Mouse (Mus musculus): Measurements from ENCODE around the gene Ptpn9. TPM values are rescaled to one million over a fixed set of nuclear protein-coding genes. Genes with fewer than 3 reads are reported as not detected.
A peak's percentile ranks its signal among the peaks of the same experiment; 100 is the strongest.

The Ptpn9 gene
- polyA plus RNA-seq, 1 experiment from 2014 or later = 24.9 TPM

DNA sequence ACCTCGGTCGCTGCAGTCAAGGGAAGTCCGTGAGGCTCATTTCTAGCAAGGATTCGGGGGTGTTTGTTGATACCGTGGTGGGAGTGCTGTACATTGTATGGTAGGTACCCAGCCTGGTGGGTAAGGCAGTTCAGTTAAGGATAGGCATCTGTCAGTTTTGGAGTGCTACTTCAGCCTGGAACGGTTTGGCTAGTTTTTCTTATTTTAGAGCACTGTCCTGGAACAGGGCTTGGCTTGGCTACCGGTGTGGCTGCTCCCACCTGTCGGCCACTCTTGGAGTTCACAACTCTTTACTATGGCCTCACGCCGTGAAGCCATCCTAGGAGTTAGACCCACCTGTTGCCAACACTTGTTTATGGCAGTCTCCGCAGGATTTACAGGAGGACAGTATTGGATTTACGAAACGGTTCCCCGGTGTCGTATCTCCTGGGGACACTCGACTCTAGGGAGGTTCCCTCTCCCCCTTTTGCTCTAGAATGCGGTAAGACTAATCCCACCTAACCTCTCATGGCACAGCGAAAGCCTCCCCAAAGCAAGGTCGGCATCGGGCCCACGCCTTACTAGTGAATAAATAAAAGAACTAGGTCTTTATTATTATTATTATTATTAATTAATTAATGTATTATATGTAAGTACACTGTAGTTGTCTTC is 79.6 kb downstream of the Ptpn9 start:
- no peaks in the 10 kb centered on the region for H3K9me3 ChIP-seq (replicated peaks)

DNA sequence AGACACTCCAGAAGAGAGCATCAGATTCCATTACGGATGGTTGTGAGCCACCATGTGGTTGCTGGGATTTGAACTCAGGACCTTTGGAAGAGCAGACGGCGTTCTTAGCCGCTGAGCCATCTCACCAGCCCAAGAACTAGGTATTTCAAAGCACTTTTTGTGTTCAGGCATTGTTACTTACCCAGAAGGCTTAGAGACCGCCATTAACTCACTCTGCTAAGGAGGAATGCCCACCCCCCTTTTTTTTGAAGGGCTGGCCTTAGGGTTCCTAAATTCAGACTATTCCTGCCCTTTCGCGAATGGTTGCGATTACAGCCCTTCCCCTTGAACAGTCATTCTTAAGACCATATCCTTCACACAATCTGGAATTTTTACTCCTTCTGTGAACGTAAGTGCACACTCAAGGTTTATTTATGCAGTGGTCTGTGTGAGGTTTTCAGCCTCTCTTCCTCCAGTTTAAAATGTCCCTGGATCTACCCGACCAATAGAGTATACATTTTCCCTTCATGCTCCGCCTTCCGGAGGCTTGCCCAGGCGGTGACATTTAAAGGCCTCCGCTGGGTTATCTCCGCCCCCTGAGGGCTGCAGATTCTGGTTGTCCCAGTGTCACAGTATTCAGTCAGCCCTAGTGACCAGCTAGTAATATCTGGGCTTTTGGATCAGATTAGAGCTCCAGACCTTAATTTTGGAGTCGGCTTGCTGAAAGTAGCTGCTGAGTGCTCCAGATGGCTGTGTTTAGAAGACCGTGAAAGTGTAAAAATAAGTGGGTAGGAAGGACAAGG is 80.3 kb downstream of the Ptpn9 start:
- H3K9ac ChIP-seq (replicated peaks) = peak overlapping the region; percentile 53
- H3K27me3 ChIP-seq (replicated peaks) = no peaks in the 10 kb centered on the region
- H3K4me1 ChIP-seq = peaks cover 42% of the 10 kb centered on the region
- H3K4me2 ChIP-seq = peak overlapping the region; percentile 94
- peak overlapping the region; percentile 97 for H3K4me3 ChIP-seq (replicated peaks)
- 4% methylated on average over 17 of the region's 17 CpGs for WGBS
- no peak for ATAC-seq (ENCODE audit: low FRiP score)
- no peaks in the 10 kb centered on the region for H3K36me3 ChIP-seq
- no peaks in the 10 kb centered on the region for H3K9me3 ChIP-seq (replicated peaks)
- peak overlapping the region; percentile 99 for H3K27ac ChIP-seq (replicated peaks)

More for the DNA sequence above, 79.6 kb downstream of the Ptpn9 start:
- Histone ChIP-seq H3K4me2 (peak overlapping the region; percentile 94), H3K4me3 (replicated peaks) (peak overlapping the region; percentile 97), H3K9ac (replicated peaks) (peak overlapping the region; percentile 58), H3K36me3 (no peaks in the 10 kb centered on the region), H3K4me1 (peaks cover 42% of the 10 kb centered on the region), H3K27ac (replicated peaks) (peak overlapping the region; percentile 99), H3K27me3 (replicated peaks) (no peaks in the 10 kb centered on the region)
- WGBS = 5% methylated on average over 21 of the region's 21 CpGs
- no peak for ATAC-seq (ENCODE audit: low FRiP score)

DNA sequence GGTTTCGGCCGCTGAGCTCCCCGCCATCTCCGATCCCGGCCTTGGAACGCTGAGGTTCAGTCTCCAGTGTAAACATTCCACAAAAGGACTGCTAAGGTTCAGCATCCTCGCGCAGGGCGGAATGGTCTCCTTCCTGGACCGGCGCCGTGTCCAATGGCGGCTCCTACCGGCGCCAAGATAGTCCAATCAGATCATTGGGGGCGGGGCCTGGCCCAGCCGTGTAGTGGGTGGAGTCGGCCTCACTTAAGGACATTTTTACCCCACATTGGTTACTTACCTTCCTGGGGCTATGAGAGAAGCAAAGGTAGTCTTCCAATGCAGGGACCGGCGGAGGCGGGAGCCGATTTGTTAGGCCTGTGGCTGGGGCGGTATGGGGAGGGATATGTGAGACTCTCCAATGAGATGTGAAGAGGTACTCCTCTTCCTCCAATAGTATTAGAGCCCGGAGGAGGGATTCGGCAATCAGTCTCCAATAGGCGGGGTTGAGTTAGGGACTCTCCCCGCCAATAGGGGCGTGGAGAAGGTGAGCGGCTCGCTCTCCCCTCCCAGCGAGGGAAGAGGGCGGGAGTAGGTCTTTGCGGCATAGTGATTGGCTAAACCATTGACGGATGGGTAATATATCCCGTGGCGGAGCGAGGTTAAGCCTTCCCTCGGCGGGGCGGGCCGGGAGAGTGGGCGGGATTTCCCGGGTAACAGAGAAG is 81.1 kb downstream of the Ptpn9 start:
- H3K4me1 ChIP-seq = peaks cover 39% of the 10 kb centered on the region
- peak overlapping the region; percentile 94 for H3K4me2 ChIP-seq
- no peaks in the 10 kb centered on the region for H3K27me3 ChIP-seq (replicated peaks)
- no peaks in the 10 kb centered on the region for H3K36me3 ChIP-seq
- H3K9ac ChIP-seq (replicated peaks) = peak overlapping the region; percentile 89
- under 1% methylated on average over 41 of the region's 43 CpGs for whole genome bisulfite sequencing
- H3K4me3 ChIP-seq (replicated peaks) = peak overlapping the region; percentile 97
- ATAC-seq (ENCODE audit: low FRiP score) = peak; percentile 89
- peak overlapping the region; percentile 99 for H3K27ac ChIP-seq (replicated peaks)
- no peaks in the 10 kb centered on the region for H3K9me3 ChIP-seq (replicated peaks)

DNA sequence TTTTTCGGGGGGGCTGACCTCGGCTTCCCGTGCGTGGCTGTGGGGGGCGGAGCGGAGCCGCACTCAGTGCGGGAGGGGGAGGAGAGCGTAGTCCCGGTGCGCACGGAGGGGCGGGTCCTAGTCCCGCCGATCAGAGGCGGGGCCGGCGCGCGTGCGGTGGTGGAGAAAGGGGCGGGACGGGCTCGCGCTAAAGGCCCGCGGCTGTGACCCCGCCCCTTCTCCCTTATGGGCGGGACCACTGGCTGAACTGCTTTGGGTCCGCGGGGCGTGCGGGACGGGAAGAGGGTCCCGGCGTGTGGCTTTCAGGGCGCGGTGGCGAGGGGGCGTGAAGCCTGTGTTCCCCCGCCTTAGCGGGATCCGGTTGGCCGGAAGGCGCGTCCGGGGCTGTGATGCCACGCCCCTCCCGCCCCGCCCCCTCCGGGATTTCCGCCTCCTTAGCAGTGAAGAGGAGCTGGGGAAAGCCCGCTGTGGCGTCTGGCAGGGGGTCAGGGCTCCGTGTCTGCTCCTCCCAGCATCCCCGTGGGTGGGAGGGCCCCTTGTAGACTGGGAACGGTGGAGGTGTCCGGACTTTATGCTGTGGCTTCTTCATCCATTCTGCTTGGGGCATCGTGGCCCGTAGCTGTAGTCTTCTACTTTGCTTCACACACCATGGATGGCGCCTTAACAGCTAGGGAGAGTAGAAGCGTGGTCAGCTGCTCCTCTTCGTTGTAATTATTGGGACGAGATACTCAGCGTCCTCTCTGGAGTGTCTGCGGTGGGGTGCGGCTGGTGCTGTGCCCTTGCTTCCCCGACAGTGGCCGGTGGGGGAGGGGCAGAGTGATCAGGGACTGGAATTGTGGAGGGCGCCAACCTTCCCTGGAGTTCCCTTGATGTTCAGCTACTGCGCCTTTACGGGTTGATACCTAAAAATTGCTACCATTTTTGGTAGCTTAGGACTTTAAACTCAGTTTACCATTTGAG is 82.3 kb downstream of the Ptpn9 start:
- Histone ChIP-seq H3K9ac (replicated peaks) (peak overlapping the region; percentile 89), H3K4me3 (replicated peaks) (peak overlapping the region; percentile 97), H3K4me2 (peak overlapping the region; percentile 94), H3K4me1 (peaks cover 31% of the 10 kb centered on the region), H3K9me3 (replicated peaks) (no peaks in the 10 kb centered on the region), H3K36me3 (no peaks in the 10 kb centered on the region), H3K27me3 (replicated peaks) (no peaks in the 10 kb centered on the region), H3K27ac (replicated peaks) (peak overlapping the region; percentile 99)
- under 1% methylated on average over 70 of the region's 72 CpGs for WGBS
- ATAC-seq (ENCODE audit: low FRiP score) = peak; percentile 64

DNA sequence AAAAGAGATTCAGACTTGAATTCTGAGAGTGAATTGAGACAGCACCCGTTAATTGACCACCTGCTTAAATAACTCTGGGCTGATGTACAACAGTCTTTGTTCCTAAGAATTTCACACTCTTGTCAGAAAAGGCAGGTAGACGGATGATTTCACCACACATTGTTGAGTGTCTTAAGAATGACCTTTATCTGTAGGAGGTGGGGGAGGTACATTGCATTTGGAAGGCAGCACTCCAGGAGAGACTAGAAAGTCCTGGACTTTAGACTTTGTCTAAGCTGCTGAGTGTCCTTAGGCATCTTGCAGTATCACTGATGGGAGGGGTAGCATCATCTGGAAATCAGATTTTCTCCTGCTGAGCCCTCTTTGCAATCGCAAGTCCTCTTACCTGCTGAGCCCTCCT is 87.5 kb downstream of the Ptpn9 start:
- Histone ChIP-seq H3K9me3 (replicated peaks) (no peaks in the 10 kb centered on the region), H3K27me3 (replicated peaks) (no peaks in the 10 kb centered on the region), H3K27ac (replicated peaks) (no peak overlapping the region), H3K9ac (replicated peaks) (no peak overlapping the region), H3K4me1 (peaks cover 13% of the 10 kb centered on the region), H3K36me3 (peaks cover 8% of the 10 kb centered on the region), H3K4me2 (no peak overlapping the region), H3K4me3 (replicated peaks) (no peak overlapping the region)
- 79% methylated on average over 3 of the region's 3 CpGs for WGBS
- ATAC-seq (ENCODE audit: low FRiP score) = no peak

Other genes with a start within 250 kb of the Ptpn9 start
- 67.4 and 72.2 TPM in 2 replicates for gene Lingo1, start 198.5 kb upstream of the Ptpn9 start, polyA plus RNA-seq (2015; fragmentation: Nextera tagmentation; extraction: Ambion mirVana)
- 0.28 and 0.40 TPM in 2 replicates for gene Odf3l1, start 130.2 kb upstream of the Ptpn9 start, polyA plus RNA-seq (2015; fragmentation: Nextera tagmentation; extraction: Ambion mirVana)
- 10.5 and 13.1 TPM in 2 replicates for gene Cspg4, start 129.9 kb upstream of the Ptpn9 start, polyA plus RNA-seq (2015; fragmentation: Nextera tagmentation; extraction: Ambion mirVana)
- 2.2 and 3.2 TPM in 2 replicates for gene Snx33, start 66.6 kb upstream of the Ptpn9 start, polyA plus RNA-seq (2015; fragmentation: Nextera tagmentation; extraction: Ambion mirVana)
- gene Imp3, start 57.4 kb upstream of the Ptpn9 start, polyA plus RNA-seq (2015; fragmentation: Nextera tagmentation; extraction: Ambion mirVana) = 73.7 and 77.5 TPM in 2 replicates
- 28.3 and 29.6 TPM in 2 replicates for gene Snupn, start 44.0 kb upstream of the Ptpn9 start, polyA plus RNA-seq (2015; fragmentation: Nextera tagmentation; extraction: Ambion mirVana)
- gene Sin3a, start 77.1 kb downstream of the Ptpn9 start, polyA plus RNA-seq (2015; fragmentation: Nextera tagmentation; extraction: Ambion mirVana) = 20.7 and 21.2 TPM in 2 replicates
- 87.0 and 99.7 TPM in 2 replicates for gene Man2c1, start 135.8 kb downstream of the Ptpn9 start, polyA plus RNA-seq (2015; fragmentation: Nextera tagmentation; extraction: Ambion mirVana)
- gene Neil1, start 153.4 kb downstream of the Ptpn9 start, polyA plus RNA-seq (2015; fragmentation: Nextera tagmentation; extraction: Ambion mirVana) = 10.4 and 10.5 TPM in 2 replicates
- gene Commd4, start 163.4 kb downstream of the Ptpn9 start, polyA plus RNA-seq (2015; fragmentation: Nextera tagmentation; extraction: Ambion mirVana) = 155 and 178 TPM in 2 replicates
- gene Trcg1, start 241.6 kb downstream of the Ptpn9 start, polyA plus RNA-seq (2015; fragmentation: Nextera tagmentation; extraction: Ambion mirVana) = not detected in 2 replicates